Mouse (Mus musculus) monocyte, adult 5-6 weeks (primary cell): ENCODE results near the gene Gm28374. TPM values are rescaled to one million over a fixed set of nuclear protein-coding genes. Genes with fewer than 3 reads are reported as not detected.
"Not testable (repeated sequence)": the region's sequence is repeated elsewhere in the genome, so short reads cannot be mapped to it uniquely, and the experiment has no call there.

Experiments
- ATAC-seq: fragments of 153-309, 156-312 bp; replicated peaks from 2 replicates; pipeline ENCODE4 v1.8.0; 2017; ENCODE audit warnings: mild to moderate bottlenecking; ENCODE audit not compliant: low TSS enrichment, insufficient number of reproducible peaks, severe bottlenecking, poor library complexity, low FRiP score
- total RNA-seq: library from RNA; stranded (forward); fragments of 200-1000, 200-491, 200-594 nt; gene quantifications from 3 replicates; pipeline ENCODE4 v1.2.3, GENCODE M21; 2017

Gene Gm28374
- 0.43 TPM in 1 of 3 replicates, not detected in the others for total RNA-seq

DNA sequence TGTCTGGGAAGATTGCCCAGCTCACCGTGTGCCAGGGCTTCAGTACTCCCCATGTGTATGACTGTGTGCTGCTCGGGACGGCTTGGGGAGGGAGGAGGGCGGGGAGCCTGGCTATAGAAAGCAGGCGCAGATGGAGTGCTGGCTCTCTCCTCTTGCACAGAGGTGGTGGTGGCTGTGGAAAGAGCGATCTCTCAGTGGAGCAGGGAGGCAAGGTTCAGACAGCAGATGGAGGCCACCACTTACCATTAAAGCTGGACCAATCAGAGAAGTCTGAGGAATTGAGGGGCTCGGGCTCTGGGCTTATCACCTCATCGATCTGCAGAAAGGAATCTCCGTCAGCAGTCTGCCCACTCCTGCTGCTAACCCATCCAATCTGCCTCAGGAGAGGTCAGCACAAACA lies at the start of gene Gm28374:
TSS of gene Gm28374 (minus strand) at position 101 of the 400 bp plus-strand sequence.
- ATAC-seq, result no peak

DNA sequence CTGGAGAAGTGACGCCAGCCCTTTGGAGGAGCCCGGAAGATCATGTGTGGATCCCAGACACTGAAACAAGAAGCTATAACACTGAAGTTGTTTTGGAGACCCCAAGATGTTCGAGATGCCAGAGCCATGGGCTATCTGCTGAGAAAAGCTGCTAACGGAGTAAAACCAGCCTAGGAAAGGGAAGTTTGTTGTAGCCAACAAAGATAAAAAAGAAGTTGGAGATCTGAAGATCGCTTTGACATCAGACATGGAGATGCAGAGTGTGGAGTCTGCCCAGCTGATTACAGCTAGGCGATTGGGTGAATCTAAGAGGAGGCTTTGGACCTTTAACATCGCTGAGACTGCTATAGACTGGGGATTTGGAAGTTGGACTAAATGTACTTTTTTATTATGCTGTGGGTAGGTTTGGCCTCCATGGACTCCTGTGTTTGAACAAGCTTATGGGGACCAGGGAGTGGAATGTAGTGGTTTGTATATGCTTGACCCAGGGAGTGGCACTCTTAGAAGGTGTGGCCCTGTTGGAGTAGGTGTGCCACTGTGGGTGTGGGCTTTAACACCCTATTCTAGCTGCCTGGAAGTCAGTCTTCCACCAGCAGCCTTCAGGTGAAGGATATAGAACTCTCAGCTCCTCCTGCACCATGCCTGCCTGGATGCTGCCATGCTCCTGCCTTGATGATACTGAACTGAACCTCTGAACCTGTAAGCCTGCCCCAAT lies 48.5 kb upstream of the Gm28374 start:
- ATAC-seq, result not testable (repeated sequence)

DNA sequence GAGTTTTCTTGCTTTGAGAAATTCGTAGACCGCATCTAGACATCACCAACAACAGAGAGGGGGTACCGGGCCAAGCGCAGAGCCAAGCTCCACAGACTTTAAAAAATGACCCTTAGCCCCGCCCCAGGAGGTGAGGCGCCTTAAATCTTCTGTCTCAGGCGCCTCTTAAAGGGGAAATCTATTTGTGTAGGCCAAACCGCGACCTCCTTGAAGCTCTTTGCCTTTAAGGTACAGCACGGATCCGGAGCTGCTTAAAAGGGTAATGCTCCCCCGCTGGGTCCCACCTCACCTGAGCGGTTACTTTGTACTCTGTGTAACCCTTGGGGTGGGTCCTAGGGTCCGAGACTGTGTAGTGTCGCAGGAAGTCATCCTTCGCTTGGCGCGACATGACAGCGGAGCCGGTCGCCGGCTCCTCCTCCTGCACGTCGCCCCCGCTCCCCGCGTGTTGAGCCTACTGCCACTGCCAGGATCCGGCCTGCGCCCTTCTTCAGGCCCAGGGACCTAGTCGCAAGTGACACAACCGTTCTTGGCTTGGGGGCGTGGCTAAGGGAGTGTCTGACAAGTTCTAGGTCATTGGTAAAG lies 45.8 kb upstream of the Gm28374 start, which contains the start of gene Snx15:
TSS of gene Snx15 (minus strand) at position 545 of the 582 bp plus-strand sequence.
- ATAC-seq, result peak; percentile 94

DNA sequence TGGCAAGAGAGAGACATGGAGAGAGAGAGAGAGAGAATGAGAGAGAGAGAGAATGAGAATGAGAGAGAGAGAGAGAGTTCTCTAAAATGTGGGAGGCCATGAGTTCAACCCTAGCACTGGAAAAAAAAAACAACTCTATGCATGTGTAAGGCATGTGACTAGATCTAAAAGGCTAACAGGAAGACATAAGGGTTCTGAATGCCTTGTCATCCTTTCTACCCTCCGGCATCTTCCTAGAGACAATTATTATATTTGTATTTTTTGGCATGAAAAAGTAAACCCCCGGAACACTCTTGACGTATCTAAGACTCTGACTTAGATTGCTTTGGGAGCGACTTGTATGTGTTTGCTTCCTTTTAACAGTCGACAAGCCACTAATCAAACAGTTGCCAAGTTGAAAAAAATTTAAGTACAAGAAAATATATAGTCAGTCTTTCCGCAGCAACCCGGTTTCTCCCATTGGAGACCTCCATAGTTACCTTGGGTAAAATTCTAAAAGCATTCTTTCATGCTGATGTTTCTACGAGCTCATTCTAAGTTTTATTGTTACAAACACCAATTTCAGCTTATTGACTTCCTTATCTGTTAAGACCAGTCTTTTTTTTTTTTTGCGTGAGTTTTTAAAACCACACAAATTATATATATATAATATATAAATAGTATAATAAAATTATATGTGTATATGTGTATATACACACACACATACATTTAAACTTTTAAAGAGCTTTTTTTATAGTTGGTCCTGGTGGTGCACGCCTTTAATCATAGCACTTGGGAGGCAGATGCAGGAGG lies 44.9 kb upstream of the Gm28374 start:
- ATAC-seq, result no peak

DNA sequence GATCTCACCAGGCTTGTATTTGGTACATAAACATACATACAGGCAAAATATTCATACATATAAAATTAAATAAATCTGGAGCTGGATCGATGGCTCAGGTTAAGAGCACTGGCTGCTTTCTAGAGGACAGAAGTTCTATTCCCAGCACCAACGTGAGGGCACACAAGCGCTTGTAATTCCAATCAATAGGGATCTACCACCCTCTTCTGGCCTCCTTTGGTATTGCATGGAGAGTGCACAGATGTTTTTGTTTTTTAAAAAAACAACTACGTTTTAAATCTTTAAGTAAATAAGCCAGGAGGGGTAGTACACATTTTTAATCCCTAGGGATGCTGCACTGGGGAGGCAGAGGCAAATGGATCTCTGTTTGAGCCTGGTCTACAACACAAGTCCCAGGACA lies 44.2 kb upstream of the Gm28374 start:
- ATAC-seq, result peak; percentile 44; the same call in 1 of the 2 replicates

DNA sequence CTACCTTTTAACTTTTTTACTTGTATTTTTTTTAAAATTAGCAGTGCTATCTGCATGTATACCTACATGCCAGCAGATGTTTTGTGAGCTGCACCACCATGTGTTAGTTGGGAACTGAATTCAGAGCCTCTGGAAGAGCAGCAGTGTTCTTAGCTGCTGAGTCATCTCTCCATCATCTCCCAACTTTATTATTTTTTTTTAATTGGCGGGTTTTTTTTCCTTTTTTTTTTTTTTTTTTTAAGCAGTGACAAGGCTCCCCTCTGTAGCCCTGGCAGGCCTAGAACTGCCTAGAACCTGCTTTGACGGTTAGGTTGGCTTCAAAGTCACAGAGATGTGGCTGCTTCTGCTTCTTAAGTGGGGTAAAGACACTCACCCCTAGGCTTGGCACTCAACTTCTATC lies 42.8 kb upstream of the Gm28374 start:
- no peak for ATAC-seq

DNA sequence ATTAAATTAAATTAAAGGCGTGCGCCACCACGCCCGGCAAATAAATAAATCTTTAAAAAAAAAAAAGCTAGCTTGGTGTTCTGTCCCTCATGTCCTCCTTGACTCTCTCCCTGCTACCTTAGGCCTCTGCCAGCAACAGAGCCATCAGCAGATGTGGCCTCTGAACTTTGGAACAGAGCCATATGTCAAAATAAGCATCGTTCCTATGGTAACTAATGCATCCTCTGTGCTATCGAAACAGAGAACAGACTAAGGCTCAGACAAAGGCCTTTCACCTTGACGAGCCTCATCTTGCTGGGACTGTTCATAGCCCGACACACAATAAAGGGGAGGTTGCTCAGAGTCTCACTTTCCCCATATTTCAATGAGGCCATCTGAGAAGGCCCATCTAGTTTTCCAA lies 41.3 kb upstream of the Gm28374 start:
- no peak for ATAC-seq

DNA sequence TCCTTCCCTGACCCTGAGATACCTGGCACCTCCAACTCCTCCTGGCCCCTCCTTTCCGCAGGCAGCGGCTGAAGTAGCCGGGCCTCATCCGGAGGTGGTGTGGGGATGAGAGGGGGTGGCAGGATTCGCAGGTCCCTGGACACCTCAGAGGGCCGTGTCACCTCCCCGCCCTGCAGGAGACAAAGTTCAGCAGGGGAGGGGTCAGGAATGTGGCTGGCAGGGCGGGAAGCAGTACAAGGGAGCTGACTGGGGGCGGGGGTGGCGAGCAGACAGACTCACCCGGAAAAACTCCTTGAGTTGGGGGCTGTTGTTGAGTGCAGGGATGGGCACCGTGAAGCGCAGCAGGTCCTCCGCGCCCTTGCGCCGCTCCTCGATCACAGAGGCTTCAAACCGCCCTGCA lies 39.7 kb upstream of the Gm28374 start:
- ATAC-seq, result no peak

DNA sequence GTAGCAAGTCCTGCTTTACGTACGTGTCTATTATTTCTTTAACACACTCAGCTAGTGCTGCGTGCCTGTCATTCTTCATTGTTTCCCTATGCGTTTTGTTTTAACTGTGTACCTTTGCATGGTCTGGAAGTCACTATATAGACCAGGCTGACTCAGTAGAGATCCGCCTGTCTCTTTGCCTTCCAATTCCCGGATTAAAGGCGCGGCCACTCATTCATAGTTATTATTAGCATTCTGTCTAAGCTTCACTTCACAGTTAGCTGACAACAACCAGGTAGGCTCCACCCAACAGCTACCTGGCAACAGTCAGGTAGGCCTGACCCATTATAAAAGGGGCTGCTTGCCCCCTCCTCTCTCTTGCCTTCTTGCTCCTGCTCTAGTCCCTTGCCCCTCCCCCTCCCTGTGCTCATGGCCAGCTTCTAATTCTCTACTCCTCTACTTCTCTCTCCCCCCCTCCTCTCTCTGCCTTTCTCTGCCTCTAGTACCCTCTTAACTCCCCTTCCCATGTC lies 36.7 kb upstream of the Gm28374 start:
- no peak for ATAC-seq

DNA sequence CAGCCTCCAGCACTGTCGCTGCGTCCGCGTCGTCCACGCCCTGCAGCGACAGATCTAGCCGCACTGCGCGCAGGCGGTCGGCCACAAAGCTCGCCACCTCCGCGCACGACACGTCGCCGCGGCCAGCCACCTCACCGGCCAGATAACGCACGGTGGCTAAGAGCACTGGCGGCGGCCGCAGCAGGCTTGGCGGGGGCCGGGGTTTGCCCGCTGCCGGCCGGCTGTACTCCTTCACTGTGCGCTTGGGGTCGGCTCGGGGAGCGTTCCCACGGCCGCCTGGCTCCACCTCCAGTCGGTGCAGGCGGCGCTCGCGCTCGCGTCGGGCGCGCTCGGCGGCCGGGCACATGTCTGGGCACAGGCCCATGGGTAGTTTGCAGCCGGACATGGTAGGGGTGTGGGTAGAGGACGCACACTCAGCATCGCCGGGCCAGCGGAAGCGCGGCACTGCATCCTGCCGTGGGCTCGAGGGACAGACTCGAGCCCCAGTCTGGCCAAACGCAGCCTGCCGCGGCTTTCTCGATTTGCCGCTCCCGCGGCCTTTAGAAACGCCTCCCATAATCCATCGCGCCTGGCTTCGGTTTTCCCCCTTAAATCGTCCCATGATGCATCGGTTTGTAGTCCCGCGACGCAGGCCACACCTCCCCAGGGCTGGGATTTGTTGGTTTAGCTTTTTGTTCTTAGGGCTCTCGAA lies 36.1 kb upstream of the Gm28374 start, which contains the start of gene Sac3d1:
TSS of gene Sac3d1 (minus strand) at position 665 of the 691 bp plus-strand sequence.
- ATAC-seq, result peak; percentile 91

DNA sequence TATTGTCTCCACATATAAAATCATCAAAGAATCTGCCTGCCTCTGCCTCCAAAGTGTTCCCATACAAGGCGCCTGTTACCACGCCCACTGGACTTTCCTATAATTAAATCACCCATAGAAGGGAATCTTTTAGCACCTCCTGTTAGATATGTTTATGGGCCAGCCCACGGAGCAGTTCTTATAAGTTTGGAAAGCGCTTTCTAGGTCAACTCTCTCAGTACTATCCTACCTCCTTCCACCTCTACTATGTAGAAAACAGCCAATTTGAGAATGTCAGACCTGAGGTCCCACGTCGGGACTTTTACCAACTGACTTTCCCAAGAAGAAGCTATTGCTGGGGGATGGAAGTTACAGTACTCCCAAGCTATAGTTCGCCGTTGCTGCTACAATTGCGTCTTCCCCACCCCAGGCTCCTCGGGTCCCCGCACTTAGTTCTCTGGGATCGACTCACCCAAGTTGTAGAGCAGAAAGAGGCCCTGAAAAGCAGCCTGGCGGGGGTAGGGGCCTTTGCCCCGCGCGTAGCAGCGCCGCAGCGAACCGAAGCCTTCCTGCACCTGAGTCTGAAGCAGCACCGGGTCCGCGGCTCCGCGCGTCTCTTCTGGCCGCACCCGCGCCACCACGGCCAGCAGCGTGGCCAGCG lies 35.4 kb upstream of the Gm28374 start:
- ATAC-seq, result no peak

DNA sequence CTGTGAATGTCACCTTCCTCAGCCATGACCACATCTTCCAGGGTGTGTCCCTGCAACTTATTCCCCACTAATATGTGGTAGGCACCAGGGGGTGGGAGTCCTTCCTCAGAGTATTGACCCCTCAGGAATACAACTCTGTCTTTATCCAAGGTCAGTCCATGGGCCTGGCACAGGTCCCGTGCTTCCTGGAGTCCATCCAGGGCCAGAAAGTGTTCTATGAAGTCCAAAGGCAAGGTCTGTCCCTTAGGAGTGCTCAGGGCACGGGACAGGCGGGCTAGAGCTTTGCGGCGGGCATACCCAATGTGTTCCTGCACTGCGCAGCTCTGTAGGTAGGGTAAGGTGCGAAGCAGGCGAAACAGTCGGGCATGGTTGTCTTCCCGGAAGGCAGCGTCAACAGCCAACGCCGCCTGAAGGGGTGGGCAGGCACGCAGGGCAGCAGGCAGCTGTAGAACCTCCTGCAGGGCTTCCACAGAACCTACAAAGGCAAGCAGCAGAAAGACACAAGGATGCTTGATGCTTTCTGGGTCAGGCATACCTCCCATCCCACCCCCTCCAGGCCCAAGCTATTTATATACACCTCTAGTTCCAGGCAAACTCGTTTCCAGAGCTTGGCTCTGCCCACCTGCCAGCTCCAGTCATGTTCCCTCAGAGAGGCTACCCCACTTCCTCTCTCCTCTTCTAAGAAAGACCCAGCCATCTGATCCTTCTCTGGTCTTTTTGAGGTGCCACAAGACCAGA lies 34.2 kb upstream of the Gm28374 start:
- no peak for ATAC-seq

DNA sequence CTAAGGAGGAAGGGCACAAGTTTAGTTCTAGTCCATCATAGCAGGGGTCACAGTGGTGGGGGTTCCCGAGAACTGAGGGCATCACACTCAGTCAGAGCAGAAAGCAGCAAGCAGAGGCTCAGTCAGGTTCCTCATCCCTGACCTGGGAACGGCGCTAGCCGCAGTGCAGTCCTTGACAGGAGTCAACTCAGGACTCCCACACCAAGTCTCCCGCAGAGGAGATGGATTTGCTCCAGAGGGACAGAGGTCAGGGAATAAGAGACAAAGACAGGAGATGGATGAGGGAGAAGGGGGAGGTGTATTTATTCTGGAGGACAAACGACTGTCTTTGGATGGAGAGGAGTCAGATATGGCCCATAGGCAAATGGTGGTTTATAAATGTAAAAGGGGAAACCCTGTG lies 31.1 kb upstream of the Gm28374 start:
- no peak for ATAC-seq

DNA sequence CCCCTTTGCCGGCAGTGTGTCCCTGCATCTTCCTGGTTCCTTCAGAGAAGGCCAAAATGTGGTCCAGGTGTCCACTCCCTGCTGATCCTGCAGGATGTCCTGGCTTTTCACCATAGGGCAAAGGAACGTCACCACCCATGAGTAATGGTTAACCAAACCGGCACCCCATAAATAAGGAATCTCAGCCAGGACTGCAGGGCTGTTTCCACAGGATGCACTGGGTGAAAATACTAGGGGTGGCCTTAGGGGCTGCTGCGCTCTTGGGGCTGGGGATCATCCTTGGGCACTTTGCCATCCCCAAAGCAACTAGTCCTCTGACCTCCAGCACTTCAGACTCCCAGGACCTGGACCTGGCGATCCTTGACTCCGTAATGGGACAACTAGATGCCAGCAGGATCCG lies 23.5 kb upstream of the Gm28374 start, which contains the start of gene Naaladl1:
TSS of gene Naaladl1 (plus strand) at position 197 of the 400 bp plus-strand sequence.
- ATAC-seq, result no peak

DNA sequence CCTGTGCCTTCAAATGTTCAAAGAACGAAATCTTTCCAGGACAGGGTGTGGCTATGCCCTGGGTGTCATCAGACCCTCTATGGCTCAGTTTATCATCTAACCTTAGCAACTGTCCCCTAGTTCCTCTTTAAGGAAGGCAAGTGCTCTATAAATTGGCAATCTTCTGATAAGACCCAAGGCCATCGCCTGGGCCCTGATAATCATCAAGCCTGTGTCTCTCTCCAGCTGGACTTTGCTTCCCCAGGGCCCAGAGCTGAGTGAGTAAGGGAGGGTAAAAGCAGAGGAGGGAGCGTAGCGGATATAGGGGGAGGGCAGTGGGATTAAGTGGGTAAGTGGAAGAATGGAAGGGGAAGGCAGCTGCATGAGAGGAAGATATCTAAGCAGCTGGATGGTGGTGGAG lies 22.4 kb upstream of the Gm28374 start:
- ATAC-seq, result no peak

DNA sequence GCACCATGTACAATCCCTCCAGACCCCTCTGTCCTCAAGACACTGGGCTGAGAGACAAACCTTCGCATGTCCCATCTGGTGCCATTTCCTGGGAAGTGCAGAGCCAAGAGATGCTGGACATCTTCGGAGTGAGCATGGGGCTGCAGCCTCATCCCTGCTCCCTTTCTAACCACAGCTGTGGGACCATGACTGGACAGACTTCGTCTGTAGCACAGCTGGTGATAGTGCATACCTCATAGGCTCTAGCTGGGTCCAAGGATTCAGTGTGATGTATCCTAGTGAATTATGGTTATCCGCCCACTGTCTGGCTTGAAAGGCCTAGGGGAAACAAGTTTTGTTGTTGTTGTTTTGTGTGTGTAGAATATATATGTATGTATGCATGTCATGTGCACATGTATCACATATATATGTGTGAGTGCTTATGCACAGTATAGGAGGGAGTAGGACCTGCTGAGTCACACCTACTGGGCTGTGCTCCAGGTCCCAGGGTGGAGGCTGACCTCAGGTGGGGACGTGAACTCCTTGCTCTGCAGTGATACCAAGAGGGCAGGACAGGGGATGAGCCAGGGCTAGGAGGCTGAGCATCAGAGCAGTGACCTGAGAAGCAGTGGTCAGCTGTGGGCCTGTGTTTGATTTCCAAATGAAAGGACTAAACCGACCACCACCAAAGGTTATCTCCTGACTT lies 20.3 kb upstream of the Gm28374 start:
- no peak for ATAC-seq

DNA sequence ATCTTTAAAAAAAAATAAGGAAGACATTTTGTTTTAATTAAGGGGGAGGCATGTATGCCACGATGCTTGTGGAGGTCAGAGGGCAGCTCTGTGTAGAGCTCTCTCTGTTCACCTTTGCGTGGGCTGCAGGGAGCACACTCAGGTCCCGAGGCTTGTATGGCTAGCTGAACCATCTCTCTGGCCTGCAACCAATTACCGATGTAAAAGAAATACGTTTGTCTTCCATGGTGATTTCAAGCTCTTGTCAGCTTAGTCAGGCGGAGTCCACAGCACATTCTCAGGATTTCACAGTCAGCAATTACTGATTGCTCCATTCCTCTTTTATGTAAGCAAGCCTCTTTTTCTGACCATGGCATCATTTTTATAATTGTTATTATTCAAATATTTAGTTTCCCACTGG lies 19.1 kb upstream of the Gm28374 start:
- no peak for ATAC-seq
